Mouse (Mus musculus): ENCODE results near the gene Htr3a. TPM values are rescaled to one million over a fixed set of nuclear protein-coding genes. Genes with fewer than 3 reads are reported as not detected.
A peak's percentile ranks its signal among the peaks of the same experiment; 100 is the strongest.

The Htr3a gene
- polyA plus RNA-seq (2014; fragmentation: Nextera tagmentation; extraction: Ambion mirVana), result 1.1 and 1.9 TPM in 2 replicates

- 8% methylated on average over 9 of the region's 9 CpGs for WGBS
Observed at GRCm38 (mm10) chr9:48910885-48911537, at the start of gene Htr3a. TSS of gene Htr3a (minus strand) at chr9:48911099.

GRCm38 (mm10) chr9:48947565-48947964 lies 36.7 kb upstream of the Htr3a start:
- Histone ChIP-seq H3K4me2 (replicated peaks) (no peak overlapping the region), H3K36me3 (replicated peaks; ENCODE audit: control insufficient read depth, insufficient read depth) (no peaks in the 10 kb centered on the region), H3K9me3 (ENCODE audit: control insufficient read depth, low read length) (no peaks in the 10 kb centered on the region), H3K27me3 (ENCODE audit: control insufficient read depth, insufficient read depth, low read length) (no peaks in the 10 kb centered on the region), H3K27ac (no peak overlapping the region), H3K9ac (no peak overlapping the region), H3K4me3 (replicated peaks; ENCODE audit: low read length) (no peak overlapping the region), H3K4me1 (replicated peaks; ENCODE audit: control insufficient read depth, insufficient read depth, low read length) (no peaks in the 10 kb centered on the region)
- ATAC-seq (ENCODE audit: low FRiP score) (no peak), DNase-seq (ENCODE audit: low spot score) (no peak)
- WGBS, result 88% methylated on average over 4 of the region's 4 CpGs

More at GRCm38 (mm10) chr9:48910885-48911537, at the start of gene Htr3a:
- H3K9me3 ChIP-seq (ENCODE audit: control insufficient read depth, low read length), result no peaks in the 10 kb centered on the region
- DNase-seq (ENCODE audit: low spot score), result peak; percentile 78
- peak; percentile 80; the same call in 1 of the 2 replicates for ATAC-seq (ENCODE audit: low FRiP score)
- no peak within 1 kb of the TSS for H3K4me3 ChIP-seq (replicated peaks; ENCODE audit: low read length)
- H3K27ac ChIP-seq, result 0 out of 2 replicates have a peak within 1 kb of the TSS, but pooled peaks have one; percentile 26
- no peak within 1 kb of the TSS for H3K4me2 ChIP-seq (replicated peaks)
- H3K36me3 ChIP-seq (replicated peaks; ENCODE audit: control insufficient read depth, insufficient read depth), result no peaks in the 10 kb centered on the region
- peaks cover 4% of the 10 kb centered on the region for H3K4me1 ChIP-seq (replicated peaks; ENCODE audit: control insufficient read depth, insufficient read depth, low read length)
- H3K27me3 ChIP-seq (ENCODE audit: control insufficient read depth, insufficient read depth, low read length), result 0 out of 2 replicates have a peak, but pooled peaks cover 9% of the 10 kb centered on the region
- no peak within 1 kb of the TSS for H3K9ac ChIP-seq

- no peak overlapping the region for H3K9ac ChIP-seq
- 57% methylated on average over 1 of the region's 1 CpGs for WGBS
- ATAC-seq (ENCODE audit: low FRiP score), result no peak
- no peak for DNase-seq (ENCODE audit: low spot score)
- no peak overlapping the region for H3K27ac ChIP-seq
- no peak overlapping the region for H3K4me2 ChIP-seq (replicated peaks)
- H3K4me3 ChIP-seq (replicated peaks; ENCODE audit: low read length), result no peak overlapping the region
- no peaks in the 10 kb centered on the region for H3K9me3 ChIP-seq (ENCODE audit: control insufficient read depth, low read length)
- H3K27me3 ChIP-seq (ENCODE audit: control insufficient read depth, insufficient read depth, low read length), result no peaks in the 10 kb centered on the region
- H3K36me3 ChIP-seq (replicated peaks; ENCODE audit: control insufficient read depth, insufficient read depth), result no peaks in the 10 kb centered on the region
- H3K4me1 ChIP-seq (replicated peaks; ENCODE audit: control insufficient read depth, insufficient read depth, low read length), result no peaks in the 10 kb centered on the region
Observed at GRCm38 (mm10) chr9:48942349-48942748, 31.4 kb upstream of the Htr3a start.

- Histone ChIP-seq H3K36me3 (replicated peaks; ENCODE audit: control insufficient read depth, insufficient read depth) (no peaks in the 10 kb centered on the region), H3K9ac (no peak overlapping the region), H3K27me3 (ENCODE audit: control insufficient read depth, insufficient read depth, low read length) (no peaks in the 10 kb centered on the region), H3K9me3 (ENCODE audit: control insufficient read depth, low read length) (no peaks in the 10 kb centered on the region), H3K27ac (no peak overlapping the region), H3K4me2 (replicated peaks) (no peak overlapping the region), H3K4me1 (replicated peaks; ENCODE audit: control insufficient read depth, insufficient read depth, low read length) (0 out of 2 replicates have a peak, but pooled peaks cover 5% of the 10 kb centered on the region), H3K4me3 (replicated peaks; ENCODE audit: low read length) (no peak overlapping the region)
- DNase-seq (ENCODE audit: low spot score), result no peak
- no peak for ATAC-seq (ENCODE audit: low FRiP score)
- WGBS, result 83% methylated on average over 5 of the region's 5 CpGs
Observed at GRCm38 (mm10) chr9:48929436-48929835, 18.5 kb upstream of the Htr3a start.

- Histone ChIP-seq H3K27me3 (ENCODE audit: control insufficient read depth, insufficient read depth, low read length) (no peaks in the 10 kb centered on the region), H3K9me3 (ENCODE audit: control insufficient read depth, low read length) (no peaks in the 10 kb centered on the region), H3K4me2 (replicated peaks) (no peak overlapping the region), H3K4me1 (replicated peaks; ENCODE audit: control insufficient read depth, insufficient read depth, low read length) (0 out of 2 replicates have a peak, but pooled peaks cover 5% of the 10 kb centered on the region), H3K36me3 (replicated peaks; ENCODE audit: control insufficient read depth, insufficient read depth) (no peaks in the 10 kb centered on the region), H3K27ac (no peak overlapping the region), H3K4me3 (replicated peaks; ENCODE audit: low read length) (no peak overlapping the region), H3K9ac (no peak overlapping the region)
- ATAC-seq (ENCODE audit: low FRiP score) (no peak), DNase-seq (ENCODE audit: low spot score) (no peak)
- WGBS, result 43% methylated on average over 3 of the region's 3 CpGs
Observed at GRCm38 (mm10) chr9:48928781-48929180, 17.9 kb upstream of the Htr3a start.

- Histone ChIP-seq H3K9me3 (ENCODE audit: control insufficient read depth, low read length) (no peaks in the 10 kb centered on the region), H3K9ac (no peak overlapping the region), H3K4me2 (replicated peaks) (no peak overlapping the region), H3K27me3 (ENCODE audit: control insufficient read depth, insufficient read depth, low read length) (no peaks in the 10 kb centered on the region), H3K4me3 (replicated peaks; ENCODE audit: low read length) (no peak overlapping the region), H3K4me1 (replicated peaks; ENCODE audit: control insufficient read depth, insufficient read depth, low read length) (peaks cover 13% of the 10 kb centered on the region), H3K36me3 (replicated peaks; ENCODE audit: control insufficient read depth, insufficient read depth) (no peaks in the 10 kb centered on the region), H3K27ac (peak overlapping the region; percentile 38; the same call in 1 of the 2 replicates)
- ATAC-seq (ENCODE audit: low FRiP score) (peak; percentile 40; the same call in 1 of the 2 replicates), DNase-seq (ENCODE audit: low spot score) (peak; percentile 55)
- 46% methylated on average over 18 of the region's 18 CpGs for WGBS
Observed at GRCm38 (mm10) chr9:48916011-48916788, 5.3 kb upstream of the Htr3a start.

GRCm38 (mm10) chr9:48904421-48904820 lies 6.5 kb downstream of the Htr3a start:
- DNase-seq (ENCODE audit: low spot score), result no peak
- ATAC-seq (ENCODE audit: low FRiP score), result no peak
- Histone ChIP-seq H3K9me3 (ENCODE audit: control insufficient read depth, low read length) (no peaks in the 10 kb centered on the region), H3K27ac (no peak overlapping the region), H3K4me1 (replicated peaks; ENCODE audit: control insufficient read depth, insufficient read depth, low read length) (no peaks in the 10 kb centered on the region), H3K36me3 (replicated peaks; ENCODE audit: control insufficient read depth, insufficient read depth) (no peaks in the 10 kb centered on the region), H3K9ac (no peak overlapping the region), H3K27me3 (ENCODE audit: control insufficient read depth, insufficient read depth, low read length) (0 out of 2 replicates have a peak, but pooled peaks cover 4% of the 10 kb centered on the region), H3K4me3 (replicated peaks; ENCODE audit: low read length) (no peak overlapping the region), H3K4me2 (replicated peaks) (no peak overlapping the region)
- 86% methylated on average over 5 of the region's 5 CpGs for WGBS

GRCm38 (mm10) chr9:48903766-48904165 lies 7.1 kb downstream of the Htr3a start:
- no peaks in the 10 kb centered on the region for H3K27me3 ChIP-seq (ENCODE audit: control insufficient read depth, insufficient read depth, low read length)
- WGBS, result 57% methylated on average over 2 of the region's 2 CpGs
- H3K4me3 ChIP-seq (replicated peaks; ENCODE audit: low read length), result no peak overlapping the region
- no peaks in the 10 kb centered on the region for H3K36me3 ChIP-seq (replicated peaks; ENCODE audit: control insufficient read depth, insufficient read depth)
- no peak overlapping the region for H3K4me2 ChIP-seq (replicated peaks)
- DNase-seq (ENCODE audit: low spot score) (no peak), ATAC-seq (ENCODE audit: low FRiP score) (no peak)
- no peak overlapping the region for H3K27ac ChIP-seq
- H3K9ac ChIP-seq, result no peak overlapping the region
- no peaks in the 10 kb centered on the region for H3K4me1 ChIP-seq (replicated peaks; ENCODE audit: control insufficient read depth, insufficient read depth, low read length)
- no peaks in the 10 kb centered on the region for H3K9me3 ChIP-seq (ENCODE audit: control insufficient read depth, low read length)

GRCm38 (mm10) chr9:48898551-48898950 lies 12.3 kb downstream of the Htr3a start:
- no peak for ATAC-seq (ENCODE audit: low FRiP score)
- no peak overlapping the region for H3K9ac ChIP-seq
- WGBS, result 50% methylated on average over 8 of the region's 8 CpGs
- no peaks in the 10 kb centered on the region for H3K9me3 ChIP-seq (ENCODE audit: control insufficient read depth, low read length)
- no peak overlapping the region for H3K4me2 ChIP-seq (replicated peaks)
- peak; percentile 61 for DNase-seq (ENCODE audit: low spot score)
- H3K4me3 ChIP-seq (replicated peaks; ENCODE audit: low read length), result no peak overlapping the region
- H3K27ac ChIP-seq, result no peak overlapping the region
- peaks cover 10% of the 10 kb centered on the region for H3K4me1 ChIP-seq (replicated peaks; ENCODE audit: control insufficient read depth, insufficient read depth, low read length)
- no peaks in the 10 kb centered on the region for H3K27me3 ChIP-seq (ENCODE audit: control insufficient read depth, insufficient read depth, low read length)
- no peaks in the 10 kb centered on the region for H3K36me3 ChIP-seq (replicated peaks; ENCODE audit: control insufficient read depth, insufficient read depth)

Data from hindbrain, embryonic 14.5 days (tissue).